Mouse (Mus musculus) testis, postnatal 14 days (tissue): ENCODE results near the gene Rhoj.
A peak's percentile ranks its signal among the peaks of the same experiment; 100 is the strongest.

Experiments used
- DNase-seq: peaks from one replicate; pipeline ENCODE4 v3.0.0; 2021; ENCODE audit warnings: low spot score

The Rhoj gene

DNA sequence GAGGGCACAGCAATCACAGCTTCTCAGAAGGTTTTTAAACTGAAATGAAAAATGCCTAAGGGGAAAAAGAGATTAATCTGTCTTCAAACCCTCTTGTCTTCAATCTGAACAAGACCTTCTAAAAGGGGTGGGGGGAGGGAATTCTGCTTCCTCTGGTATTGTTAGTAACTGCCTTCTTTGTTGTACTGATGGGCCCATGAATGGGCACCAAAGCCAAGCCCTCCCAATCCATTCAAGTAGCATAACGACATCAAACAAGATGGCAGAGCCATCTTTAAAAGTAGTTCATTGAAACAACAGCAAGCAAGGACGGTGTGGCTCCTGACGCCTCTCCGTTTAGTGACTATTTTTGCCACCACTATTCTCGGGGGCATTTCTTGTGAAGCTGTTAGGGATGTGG, 42.6 kb downstream of the Rhoj start:
- no peak for DNase-seq

DNA sequence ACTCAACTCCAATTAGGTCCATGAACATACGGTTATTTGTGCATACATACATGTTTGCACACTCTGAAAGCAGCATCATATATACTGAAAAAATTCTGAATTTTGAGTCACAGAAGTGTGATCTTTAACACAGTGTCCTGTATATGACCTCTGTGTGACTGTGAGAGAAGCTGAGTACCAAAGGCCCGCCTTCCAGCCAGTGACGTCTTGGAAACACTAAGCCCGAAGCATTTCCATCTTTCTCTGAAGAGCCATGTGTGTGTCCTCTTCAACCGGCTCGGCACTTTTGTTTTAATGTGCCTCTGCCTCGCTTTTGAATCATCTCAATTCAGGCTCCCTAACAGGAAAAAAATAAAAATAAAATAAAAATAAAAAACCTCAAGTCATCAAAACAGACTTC, 43.7 kb downstream of the Rhoj start:
- no peak for DNase-seq

DNA sequence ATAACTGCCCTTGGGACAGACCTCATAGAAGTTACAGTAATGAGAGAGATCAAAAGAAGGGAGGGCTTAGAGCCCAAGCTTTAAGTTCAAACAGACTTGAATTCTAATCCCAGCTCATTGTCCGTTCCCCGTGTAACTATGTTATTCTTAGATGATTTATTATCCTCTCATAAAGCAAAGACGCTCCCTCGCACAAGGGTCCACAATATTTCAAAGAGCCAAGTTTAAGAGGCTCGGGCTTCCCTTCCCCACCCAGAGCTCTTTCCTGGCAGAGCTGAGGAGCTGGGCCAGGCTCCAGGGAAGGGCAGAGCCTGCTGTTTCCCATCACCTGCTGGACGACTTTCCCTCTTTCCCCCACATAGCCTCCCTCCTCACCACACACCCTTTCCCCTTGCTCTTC, 44.3 kb downstream of the Rhoj start:
- no peak for DNase-seq

DNA sequence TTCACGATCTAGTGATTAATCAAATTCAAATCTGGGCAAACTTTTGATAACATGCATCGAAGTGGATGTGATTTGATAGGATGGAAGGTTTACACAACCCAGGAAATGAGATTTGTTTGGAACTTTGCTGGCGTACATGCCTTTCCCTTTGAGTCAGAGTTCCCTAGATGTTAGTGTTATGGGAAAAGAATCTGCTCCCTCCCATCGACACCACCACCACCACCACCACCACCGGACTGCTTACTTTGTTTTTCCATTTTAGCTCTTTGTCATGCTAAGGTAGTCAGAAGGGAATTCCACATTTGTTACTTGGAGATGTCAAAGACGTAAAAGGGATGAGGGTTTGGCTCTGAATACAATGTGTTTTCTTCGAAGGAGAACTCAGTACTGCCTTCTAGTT, 46.2 kb downstream of the Rhoj start:
- DNase-seq, result no peak

DNA sequence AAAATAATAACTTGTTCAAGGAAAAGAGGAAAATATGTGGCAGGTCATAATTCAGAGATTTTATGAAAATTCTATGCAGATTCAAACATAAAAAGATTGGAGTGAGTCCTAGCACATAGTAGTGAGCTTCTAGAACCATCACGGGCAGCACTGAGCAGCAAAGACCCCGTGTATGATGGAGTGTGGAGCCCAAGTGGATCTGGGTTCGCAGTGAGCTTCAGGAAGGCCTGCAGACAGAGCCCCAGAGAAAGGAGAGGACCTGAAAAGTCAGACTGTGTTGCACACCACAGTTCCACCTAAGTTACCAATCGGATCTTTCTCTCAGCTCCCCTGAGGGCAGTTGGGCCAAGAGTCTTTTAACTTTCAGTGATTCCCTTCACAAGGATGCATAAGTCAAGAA, 49.7 kb downstream of the Rhoj start:
- no peak for DNase-seq

DNA sequence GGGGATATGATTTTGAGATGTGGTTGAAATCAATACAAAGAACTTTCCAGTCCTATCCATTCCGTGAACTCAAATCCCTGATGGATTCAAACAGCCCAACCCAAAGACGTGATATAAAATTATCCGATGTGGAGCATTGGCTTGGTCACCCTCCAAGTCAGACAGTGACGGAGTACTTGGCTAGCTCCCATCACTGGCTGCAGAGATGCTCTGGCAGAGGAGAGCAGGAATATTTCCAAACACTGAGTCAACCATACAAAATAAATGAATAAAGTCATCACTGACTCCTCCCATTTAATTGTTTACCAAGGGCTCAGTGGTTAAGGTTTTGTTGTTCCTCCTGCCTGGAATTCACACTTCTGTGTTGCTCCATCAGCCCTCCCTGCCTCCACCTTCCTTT, 50.6 kb downstream of the Rhoj start:
- no peak for DNase-seq

DNA sequence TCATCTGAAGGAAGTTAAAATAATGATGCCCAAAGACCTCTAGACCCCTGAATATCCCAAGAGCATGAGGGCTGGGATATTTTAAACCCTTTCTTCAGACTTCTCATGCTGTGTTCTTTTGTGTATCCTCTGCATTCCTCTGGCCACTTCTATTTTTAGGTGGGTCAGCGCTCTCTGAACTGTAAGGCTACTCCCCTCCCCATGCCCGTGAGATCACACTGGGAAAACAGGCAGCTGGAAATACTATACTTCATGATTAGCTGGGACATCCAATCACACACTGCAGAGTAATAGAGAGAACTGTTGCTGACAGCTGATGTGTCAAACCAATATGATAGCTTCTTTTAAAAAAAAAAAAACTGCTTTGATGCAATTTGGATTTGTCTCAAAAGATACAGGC, 51.4 kb downstream of the Rhoj start:
- no peak for DNase-seq

DNA sequence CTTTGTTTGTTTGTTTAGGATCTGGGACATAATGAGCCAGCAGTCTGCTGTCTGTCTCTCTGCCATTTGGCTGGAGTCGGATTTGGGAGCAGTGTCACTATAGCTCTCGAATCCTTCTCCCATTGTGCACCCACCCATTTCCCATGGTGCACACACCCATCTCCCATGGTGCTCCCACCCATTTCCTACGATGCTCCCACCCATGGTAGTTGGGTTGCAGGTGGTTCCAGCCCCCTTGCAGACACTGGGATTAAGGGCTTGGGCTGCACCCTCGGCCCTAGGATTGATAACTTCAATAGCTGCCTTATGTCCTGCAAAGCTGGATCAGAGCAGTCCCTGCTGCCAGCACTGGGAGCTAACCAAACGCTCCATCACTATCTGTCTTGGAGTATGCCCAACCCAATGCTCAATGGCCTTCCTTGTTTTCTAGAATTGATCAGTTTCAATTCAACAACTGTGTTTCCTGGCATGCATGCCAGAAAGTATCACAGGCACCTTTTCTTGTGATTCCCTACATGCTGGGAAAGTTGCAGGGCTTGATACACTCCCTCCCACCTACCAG, 51.9 kb downstream of the Rhoj start:
- DNase-seq, result no peak

DNA sequence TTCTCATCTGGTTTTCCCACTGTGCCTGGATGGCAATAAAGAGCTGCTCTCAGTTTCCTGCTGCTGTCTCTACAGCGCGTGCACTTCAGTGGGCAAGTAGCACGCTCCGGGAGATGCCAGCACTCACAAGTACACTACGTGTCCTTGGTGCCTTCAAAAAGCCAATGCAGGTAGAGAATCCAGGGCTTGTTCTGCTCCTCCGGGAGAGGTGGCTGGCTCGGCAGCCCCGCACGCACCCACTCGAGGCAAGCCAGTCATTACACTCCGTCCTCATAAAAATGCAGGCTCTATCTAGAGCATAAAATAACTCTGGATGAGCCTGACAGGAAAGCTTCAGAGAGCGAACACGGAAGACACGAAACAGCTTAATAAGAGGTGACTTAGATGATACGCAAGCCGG, 54.3 kb downstream of the Rhoj start:
- DNase-seq, result no peak

DNA sequence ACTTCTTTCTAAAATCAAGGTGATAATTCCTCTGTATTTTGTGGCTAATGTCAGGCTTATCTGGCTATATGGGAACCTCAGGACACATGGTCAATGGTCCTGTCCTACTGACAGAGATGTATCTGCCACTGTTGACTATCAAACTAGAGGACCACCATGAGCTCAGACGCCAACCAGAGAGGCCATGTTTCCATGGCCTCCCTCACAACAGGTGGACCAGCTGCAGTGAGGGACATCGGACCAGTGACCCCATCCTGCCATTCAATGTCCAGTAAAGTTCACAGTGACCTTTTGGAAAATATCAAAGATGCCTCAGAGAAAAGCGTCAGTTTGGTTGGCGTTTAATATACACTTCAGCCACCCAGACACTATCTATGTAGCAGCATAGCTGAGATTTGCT, 56.3 kb downstream of the Rhoj start:
- no peak for DNase-seq

DNA sequence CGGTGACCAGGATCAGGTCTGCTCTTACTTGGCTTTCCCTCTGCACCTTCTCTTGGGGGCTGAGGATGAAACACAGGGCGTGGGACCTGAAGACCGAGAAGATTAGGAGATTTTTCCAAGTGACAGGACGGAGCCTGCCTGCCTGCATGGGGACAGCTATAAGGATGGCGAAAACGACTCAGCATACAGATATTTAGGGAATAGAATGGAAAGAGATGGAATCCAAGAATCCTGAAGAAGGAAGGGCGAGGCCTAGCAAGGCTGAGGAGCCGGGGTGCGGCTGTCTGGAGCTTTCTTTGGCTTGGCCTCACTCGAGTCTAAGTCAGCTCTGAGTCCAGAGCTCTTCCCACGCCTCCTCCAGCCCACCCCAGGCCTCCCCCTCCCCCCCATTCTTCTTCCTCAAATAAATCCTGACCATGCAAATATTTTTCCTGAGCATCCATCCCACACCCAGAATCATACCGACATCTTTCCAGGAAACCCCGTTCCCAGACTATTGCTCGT, 57.6 kb downstream of the Rhoj start:
- no peak for DNase-seq

DNA sequence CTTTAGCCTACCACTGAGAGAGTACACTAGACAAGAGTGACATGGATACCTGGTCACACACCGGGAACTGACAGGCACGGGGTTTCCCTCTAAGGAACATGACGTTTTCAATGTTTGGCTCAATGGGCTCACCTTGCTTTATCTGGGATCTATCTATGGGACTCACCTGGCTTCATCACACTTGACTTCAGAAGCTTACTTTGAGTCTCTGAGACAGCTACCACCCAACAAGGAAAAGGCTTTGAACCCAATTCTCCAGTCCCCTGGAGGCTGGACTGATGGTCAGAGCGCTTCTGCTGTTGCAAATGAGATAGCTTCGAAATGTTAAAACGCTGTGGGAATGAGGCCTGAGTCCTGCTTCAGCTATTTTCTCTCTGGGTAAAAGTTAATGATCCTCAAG, 59.2 kb downstream of the Rhoj start:
- no peak for DNase-seq

DNA sequence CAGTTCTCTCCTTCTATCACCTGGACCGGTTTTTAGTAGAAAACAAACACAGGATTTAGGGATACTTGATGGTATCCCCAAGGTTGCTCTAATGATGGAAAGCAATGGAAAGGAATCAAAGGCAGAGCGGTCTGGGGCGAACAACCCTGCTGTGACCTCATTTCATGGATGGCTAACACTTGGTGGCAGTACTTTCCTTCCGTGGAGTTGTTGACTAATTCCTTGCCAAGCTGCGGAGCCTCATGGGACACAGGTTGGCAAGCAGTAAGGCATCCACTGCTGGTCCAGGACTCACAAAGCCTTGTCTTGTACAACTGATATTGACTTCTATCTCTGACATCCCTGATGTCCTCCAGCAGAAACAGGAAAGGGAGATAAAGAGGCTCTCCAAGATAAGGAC, 60.4 kb downstream of the Rhoj start:
- DNase-seq, result no peak

DNA sequence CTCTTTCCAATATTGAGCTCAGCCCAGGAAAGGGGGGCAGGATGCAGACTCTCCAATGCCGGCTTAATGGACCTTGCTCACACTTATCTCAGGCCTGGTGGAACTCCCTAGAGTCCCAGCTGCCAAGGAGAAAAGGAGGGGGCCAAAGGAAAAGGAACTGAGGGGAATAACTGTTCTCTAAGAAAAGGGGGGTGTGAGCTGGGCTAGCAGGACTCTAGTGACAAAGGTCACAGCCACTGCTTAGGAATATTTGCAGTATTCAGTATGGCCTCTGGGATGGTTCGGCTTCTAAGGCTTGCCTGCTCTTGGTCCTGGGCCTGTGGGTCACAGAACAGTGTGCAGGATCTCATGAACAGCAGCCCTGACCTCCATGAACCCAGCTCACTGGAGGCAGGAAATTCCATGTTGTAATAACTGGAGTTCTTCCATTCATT, 61.3 kb downstream of the Rhoj start:
- peak; percentile 6 for DNase-seq

DNA sequence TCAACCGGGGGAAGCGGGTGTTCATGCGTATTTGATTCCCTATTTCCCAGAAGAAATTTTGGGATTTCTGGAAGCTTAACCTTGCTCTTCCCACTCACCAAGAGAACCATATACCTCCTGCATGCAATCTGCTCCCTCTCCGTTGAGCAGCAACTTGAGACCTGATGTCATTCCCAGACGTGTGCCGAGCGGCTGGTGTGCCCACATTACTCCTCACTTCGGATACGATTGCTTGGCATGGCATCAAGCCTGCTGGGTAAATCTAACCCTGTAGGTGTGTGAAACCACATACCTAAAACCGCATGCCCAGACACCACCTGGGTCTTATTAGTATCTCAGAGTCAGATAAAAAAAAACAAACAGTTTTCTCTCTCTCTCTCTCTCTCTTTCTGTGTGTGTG, 66.3 kb downstream of the Rhoj start:
- DNase-seq, result no peak

DNA sequence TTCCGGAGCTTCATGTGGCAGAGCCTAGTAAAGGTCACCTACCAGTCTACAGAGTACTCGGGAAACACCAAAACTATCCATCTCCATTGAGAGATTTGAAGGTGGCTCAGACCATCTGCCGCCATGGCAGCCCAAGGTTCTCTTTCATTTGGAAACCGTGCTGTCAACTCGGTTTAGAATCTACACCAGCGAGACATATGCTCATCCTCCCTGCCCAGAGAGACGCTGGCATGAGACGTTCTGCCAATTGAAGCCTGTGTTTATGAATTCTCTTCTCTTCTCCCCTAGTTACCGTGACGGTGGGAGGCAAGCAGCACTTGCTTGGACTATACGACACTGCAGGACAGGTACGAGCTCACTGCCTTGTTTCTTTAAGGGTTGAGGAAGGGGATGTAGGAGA, 66.9 kb downstream of the Rhoj start:
- no peak for DNase-seq

DNA sequence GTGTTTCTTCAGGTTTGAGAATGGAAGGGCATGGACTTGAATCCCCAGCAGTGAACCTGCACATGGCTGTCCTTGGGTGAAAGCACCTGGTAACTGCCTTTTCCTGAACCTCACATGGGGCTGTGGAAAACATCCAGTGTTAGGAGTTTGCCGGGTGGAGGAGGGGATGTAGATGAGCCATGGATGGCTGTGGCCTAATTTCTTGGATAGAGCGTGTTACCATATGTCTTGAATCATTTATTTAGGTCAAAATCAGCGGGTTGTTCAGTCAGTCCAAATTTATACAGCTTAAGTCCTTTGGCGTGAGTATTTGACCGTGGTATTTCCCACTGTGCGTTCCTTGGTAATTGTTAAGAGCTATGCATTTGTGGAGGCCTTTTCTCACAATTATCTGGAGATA, 68.0 kb downstream of the Rhoj start:
- no peak for DNase-seq

DNA sequence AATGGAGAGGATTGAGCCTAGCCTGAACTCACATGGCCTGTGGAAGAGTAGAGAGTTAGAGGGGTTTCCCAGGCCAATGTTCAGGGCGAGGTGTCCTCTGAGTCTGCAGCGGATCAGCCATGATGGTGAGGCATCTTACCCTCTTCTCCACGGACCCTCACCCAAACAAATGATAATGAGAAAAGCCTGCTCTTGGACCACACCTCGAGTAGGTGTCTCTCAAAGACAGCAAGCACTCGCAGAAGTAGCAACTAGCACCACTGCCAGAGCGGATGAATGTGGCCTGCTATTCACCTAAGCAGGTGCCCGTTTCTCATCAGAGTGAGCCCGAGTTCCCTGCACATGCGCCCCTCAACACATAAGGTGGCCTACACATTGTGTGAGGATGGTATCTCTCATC, 78.6 kb downstream of the Rhoj start:
- no peak for DNase-seq

DNA sequence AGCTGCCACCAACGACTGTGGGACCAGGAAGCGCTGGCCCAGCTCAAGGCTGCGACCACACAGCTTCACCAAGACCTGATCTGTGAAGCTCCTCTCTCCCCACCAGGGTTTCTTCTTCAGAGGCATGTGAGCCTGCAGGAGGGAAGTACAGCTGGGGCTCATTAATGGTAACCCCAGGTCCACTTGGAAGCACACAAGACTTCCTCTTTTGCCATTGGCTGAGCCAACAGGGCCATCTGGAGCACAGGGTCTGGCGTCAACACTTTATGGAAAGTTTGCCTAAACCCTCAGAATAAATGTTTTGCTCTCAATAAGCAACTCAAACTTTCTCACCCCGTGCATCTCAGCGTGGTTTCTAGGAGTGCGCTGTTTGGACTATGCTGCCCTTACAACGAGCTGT, 79.0 kb downstream of the Rhoj start:
- DNase-seq, result no peak

DNA sequence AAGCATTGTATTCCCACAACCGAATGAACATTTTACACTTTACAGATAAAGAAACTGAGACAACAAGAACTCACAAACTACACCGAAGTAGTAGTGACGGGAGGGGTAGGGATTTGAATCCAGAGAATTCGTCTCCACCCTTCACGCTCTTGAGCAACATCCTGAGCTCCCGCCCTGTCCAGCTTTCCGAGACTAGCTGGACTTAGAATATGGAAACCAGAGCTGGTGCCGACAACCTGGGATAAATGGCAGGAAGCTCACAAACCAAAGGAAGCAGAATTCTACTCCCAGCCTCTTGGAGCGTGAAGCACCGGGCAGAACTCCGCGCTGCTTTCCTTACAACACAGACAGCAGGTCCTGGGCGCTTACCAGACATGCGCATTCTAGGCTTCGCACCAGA, 79.7 kb downstream of the Rhoj start:
- DNase-seq, result no peak

DNA sequence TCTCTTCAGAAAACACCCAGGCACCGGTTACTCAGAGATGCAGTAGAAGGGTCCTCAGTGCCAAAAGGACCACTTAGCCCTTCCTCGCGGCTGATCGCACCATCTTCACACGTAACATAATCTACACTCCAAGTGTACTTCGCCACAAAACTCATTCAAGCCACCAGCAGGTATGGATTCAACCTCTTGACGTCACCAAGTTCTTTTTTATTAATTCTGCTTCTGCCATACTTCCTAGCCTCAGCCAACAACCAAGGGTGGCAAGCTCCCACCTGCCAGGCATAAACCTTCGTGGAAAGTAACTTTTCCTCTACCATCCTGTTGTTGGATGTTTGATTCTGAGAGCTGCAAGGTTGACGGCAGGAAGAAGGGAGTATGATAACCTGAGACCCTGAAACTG, 80.4 kb downstream of the Rhoj start:
- no peak for DNase-seq

DNA sequence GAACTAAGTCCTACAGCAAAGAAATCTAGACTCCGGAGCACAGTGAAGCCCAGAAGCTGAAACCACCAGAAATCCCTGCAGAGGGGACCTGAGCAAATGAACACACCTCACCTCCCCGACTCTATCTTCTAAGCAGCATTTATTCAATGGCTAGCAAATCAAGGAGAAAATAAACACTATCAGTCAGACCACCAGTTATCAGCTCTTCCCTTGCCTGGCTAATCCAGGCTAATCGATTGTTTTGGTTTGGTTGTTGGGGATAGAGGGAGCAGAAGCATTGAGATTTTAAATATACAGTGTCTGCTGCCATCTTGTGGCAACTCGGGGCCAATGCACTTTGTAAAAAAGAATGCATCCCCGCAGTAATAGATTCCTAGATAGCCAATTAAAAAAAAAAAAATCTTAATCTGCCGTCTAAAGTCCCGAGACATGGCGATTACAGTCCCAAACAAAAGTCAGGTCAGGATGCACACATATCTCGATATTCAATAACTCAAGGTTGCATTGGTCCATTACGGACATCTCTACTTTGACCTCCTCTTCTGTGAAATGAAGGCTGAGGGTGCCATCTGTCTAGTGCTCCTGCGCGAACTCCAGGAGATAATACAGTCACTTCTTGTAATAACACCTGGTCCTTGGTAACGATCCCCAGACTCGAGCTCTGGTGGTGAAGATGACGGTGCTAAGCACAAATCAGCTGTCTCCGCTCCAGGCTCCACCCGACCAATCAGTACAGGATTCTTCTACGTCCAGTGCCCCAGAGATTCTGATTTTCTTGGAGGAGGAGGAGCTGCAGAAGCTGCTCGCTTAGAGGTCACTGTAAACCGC, 81.4 kb downstream of the Rhoj start:
- DNase-seq, result no peak

DNA sequence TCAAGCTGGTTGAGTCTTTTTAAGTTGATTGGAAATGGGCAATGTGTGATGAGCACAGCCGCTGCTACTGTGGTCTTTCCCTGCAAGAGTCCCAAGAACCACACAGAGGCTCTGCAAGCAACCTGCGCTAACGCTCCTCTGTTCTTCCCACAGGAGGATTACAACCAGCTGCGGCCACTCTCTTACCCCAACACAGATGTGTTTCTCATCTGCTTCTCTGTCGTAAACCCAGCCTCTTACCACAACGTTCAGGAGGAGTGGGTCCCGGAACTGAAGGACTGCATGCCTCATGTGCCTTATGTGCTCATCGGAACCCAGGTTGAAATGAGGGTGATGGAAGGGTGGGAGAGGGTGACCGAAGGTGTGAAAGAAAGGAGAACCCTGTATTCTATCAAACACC, 83.4 kb downstream of the Rhoj start:
- DNase-seq, result no peak
